Mouse (Mus musculus) spleen, adult 2 months (tissue): ENCODE results near the gene Chkb.

Experiments
- CTCF ChIP-seq: fragments of 200-500 bp; IDR thresholded peaks from 2 replicates; pipeline ENCODE4 v1.5.1; 2011; ENCODE audit warnings: mild to moderate bottlenecking, inconsistent platforms; ENCODE audit not compliant: insufficient read depth, insufficient read length, insufficient replicate concordance; ENCODE audit errors: extremely low read depth
- POLR2A ChIP-seq: fragments of 200-500 bp; IDR thresholded peaks from 2 replicates; pipeline ENCODE4 v1.6.1; 2011; ENCODE audit warnings: low read depth, low read length, inconsistent platforms

GRCm38 (mm10) chr15:89424621-89425020, 5.1 kb downstream of the Chkb start:
- TF ChIP-seq POLR2A (no peak), CTCF (no peak)
